Mouse (Mus musculus) NIH3T3 (cell line): ENCODE measurements around the gene Olfr1104.

ENCODE experiments used
- DNase-seq: peaks from one replicate; pipeline ENCODE4 v3.0.0-alpha.2; 2012; ENCODE audit warnings: low read depth

Gene Olfr1104

GRCm38 (mm10) chr2:87026980-87027379 is at the start of gene Olfr1104:
Olfr1104 (minus strand) TSS chr2:87027080.
- no peak for DNase-seq

GRCm38 (mm10) chr2:87075717-87076116 is 48.8 kb upstream of the Olfr1104 start, which contains the start of gene Olfr1107:
Olfr1107 (minus strand) TSS chr2:87075817.
- DNase-seq, result no peak

- no peak for DNase-seq
These were observed 25.3 kb upstream of the Olfr1104 start, which contains the start of gene Olfr1106 for GRCm38 (mm10) chr2:87052173-87052572. Olfr1106 (minus strand) TSS chr2:87052273.

- no peak for DNase-seq
These were observed 9.6 kb upstream of the Olfr1104 start, which contains the start of gene Olfr1105 for GRCm38 (mm10) chr2:87036431-87036830. Olfr1105 (minus strand) TSS chr2:87036531.

- no peak for DNase-seq
These were observed 28.8 kb downstream of the Olfr1104 start, which contains the start of gene Olfr1102 for GRCm38 (mm10) chr2:86998098-86998497. Olfr1102 (plus strand) TSS chr2:86998398.

GRCm38 (mm10) chr2:86991121-86991520 is 35.8 kb downstream of the Olfr1104 start, which contains the start of gene Olfr1101:
Olfr1101 (minus strand) TSS chr2:86991221.
- DNase-seq, result no peak

- DNase-seq, result no peak
These were observed 47.0 kb downstream of the Olfr1104 start, which contains the start of gene Olfr1100 for GRCm38 (mm10) chr2:86979854-86980253. Olfr1100 (minus strand) TSS chr2:86979954.
